Mouse (Mus musculus): ENCODE measurements at regions not wholly inside any gene's neighbourhood (a gene's known extent, or its start where the extent isn't known, plus 50 kb on each side); places are given as distances from the start of the nearest gene placed in this dataset.

DNA sequence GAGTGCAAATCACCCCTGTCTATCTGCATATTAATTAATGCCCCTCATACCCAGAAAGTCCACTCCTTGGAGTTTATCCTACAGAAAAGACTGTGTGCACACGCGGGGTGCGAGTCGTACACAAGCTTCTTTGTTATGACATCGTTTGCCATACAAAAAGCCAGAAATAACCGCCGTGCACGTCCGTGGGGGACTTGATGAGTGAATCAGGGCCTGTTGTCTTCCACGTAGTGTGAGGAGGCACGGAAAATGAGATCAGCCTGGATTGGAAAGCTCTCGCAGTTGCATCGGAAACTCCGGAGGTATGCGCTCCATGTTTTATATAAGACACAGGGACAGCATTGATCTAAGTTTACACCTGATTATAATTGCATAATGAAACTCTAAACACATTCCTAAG lies 120.3 kb downstream of the Etnk1 start:
- no peaks in the 10 kb centered on the region for H3K36me3 ChIP-seq

DNA sequence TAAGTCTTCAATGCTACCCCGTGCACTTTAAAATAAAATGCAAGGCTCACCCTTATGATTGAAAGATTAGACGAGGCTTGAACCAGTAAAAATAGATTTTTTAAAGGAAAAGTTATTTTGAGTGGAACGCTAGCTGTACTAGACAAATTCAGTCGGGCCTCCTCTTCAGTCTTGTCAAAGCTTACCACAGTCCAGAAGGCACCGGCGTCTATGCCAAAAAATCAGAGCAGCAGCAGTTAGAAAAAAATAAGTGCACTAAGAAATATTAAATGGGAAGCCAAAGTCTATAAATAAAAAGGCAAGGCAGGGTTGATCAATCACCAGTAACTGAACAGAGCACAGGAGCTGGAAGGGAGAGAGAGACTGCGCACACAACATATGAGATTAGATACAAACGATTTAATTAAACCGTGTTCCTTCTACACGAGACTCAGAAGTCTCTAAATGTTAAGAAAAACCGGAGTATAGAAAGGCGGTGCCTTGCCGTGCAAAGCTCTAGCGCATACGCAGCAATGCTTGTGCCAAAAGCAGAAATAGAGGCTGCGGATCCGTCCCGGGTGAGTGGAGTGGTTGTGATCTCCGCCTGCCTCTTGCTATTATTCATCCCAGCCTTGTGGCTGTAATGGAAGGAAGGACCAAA lies 121.6 kb downstream of the Etnk1 start:
- Histone ChIP-seq H3K9me3 (no peaks in the 10 kb centered on the region), H3K4me1 (no peaks in the 10 kb centered on the region), H3K4me3 (no peak overlapping the region), H3K27ac (no peak overlapping the region), H3K4me2 (no peak overlapping the region), H3K36me3 (no peaks in the 10 kb centered on the region), H3K27me3 (peaks cover 6% of the 10 kb centered on the region; the same call in 1 of the 2 replicates), H3K9ac (no peak overlapping the region)
- WGBS, result 78% methylated on average over 19 of the region's 19 CpGs
- ATAC-seq (ENCODE audit: insufficient number of reproducible peaks, insufficient read depth, low FRiP score, low TSS enrichment, low read depth), result no peak

More for the DNA sequence above, 120.3 kb downstream of the Etnk1 start:
- Histone ChIP-seq H3K4me3 (no peak overlapping the region), H3K4me2 (no peak overlapping the region), H3K27ac (no peak overlapping the region), H3K4me1 (no peaks in the 10 kb centered on the region), H3K9ac (no peak overlapping the region), H3K9me3 (no peaks in the 10 kb centered on the region), H3K27me3 (0 out of 2 replicates have a peak, but pooled peaks cover 6% of the 10 kb centered on the region)
- no peak for ATAC-seq (ENCODE audit: insufficient number of reproducible peaks, insufficient read depth, low FRiP score, low TSS enrichment, low read depth)
- 85% methylated on average over 15 of the region's 15 CpGs for WGBS

DNA sequence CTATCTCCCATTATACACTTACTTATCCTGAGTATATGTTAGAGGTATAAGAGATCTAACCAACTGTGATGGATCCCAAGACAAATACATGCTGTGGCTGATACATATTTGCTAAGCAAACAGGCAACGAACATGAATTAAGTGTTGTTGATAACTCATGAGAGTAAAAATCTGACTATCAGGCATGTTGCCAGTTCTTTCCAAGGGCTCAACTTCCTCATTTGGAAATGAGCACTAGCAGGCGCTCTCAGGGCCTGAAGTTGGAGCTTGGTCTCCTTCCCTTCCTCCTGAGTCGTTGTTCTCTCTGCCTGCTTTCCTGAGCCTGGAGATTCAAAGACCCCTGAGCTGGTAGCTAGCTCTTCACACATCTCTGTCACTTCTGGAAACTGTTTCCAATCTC lies 126.6 kb downstream of the Etnk1 start:
- Histone ChIP-seq H3K27ac (no peak overlapping the region), H3K9me3 (no peaks in the 10 kb centered on the region), H3K4me3 (no peak overlapping the region), H3K27me3 (peaks cover 26% of the 10 kb centered on the region), H3K36me3 (no peaks in the 10 kb centered on the region), H3K9ac (no peak overlapping the region), H3K4me1 (peaks cover 9% of the 10 kb centered on the region; the same call in 1 of the 2 replicates), H3K4me2 (no peak overlapping the region)
- ATAC-seq (ENCODE audit: insufficient number of reproducible peaks, insufficient read depth, low FRiP score, low TSS enrichment, low read depth), result no peak
- whole genome bisulfite sequencing, result 78% methylated on average over 3 of the region's 3 CpGs

DNA sequence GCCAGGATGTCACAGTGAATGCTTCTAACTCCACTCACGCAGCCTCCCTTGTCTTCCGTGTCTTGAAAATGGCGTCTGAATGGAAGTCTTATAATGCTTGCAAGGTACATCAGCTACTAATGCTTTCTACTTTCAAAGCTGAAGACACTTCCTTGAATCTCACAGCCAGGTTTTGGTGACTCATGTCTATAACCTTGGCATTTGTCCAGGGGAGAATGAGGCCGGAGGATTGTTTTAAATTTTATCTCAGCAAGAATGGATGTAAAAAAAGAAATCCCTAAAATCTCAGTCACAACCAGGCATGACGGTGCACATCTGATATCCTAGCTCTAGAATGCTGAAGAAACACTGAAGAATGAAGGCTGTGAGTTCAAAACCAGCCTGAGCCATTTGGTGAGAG lies 131.4 kb downstream of the Etnk1 start:
- ATAC-seq (ENCODE audit: insufficient number of reproducible peaks, insufficient read depth, low FRiP score, low TSS enrichment, low read depth), result no peak
- H3K27me3 ChIP-seq, result peaks cover 35% of the 10 kb centered on the region
- no peak overlapping the region for H3K4me3 ChIP-seq
- no peak overlapping the region for H3K27ac ChIP-seq
- H3K4me1 ChIP-seq, result peaks cover 9% of the 10 kb centered on the region; the same call in 1 of the 2 replicates
- H3K36me3 ChIP-seq, result no peaks in the 10 kb centered on the region
- no peak overlapping the region for H3K4me2 ChIP-seq
- no peaks in the 10 kb centered on the region for H3K9me3 ChIP-seq
- no peak overlapping the region for H3K9ac ChIP-seq
- WGBS, result 60% methylated on average over 5 of the region's 5 CpGs

DNA sequence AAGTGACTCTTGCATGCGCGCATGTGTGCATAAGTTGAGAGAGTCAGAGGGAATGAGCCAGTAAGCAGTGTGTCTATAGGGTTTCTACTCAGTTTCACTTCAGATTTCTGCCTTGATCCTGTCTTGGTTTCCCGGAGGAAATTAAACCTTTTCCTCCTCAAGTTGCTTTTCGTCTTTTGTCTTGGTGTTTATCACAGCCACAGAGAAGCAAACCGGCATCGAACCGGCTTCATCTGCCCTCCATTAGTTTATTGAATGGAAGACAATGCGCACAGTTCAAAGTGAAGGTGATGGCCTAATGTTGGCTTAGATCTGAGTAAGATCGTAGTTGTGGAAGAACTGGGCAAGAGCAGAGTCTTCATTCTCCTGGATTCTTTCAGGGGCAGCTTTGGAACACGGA lies 134.4 kb downstream of the Etnk1 start:
- no peak for ATAC-seq (ENCODE audit: insufficient number of reproducible peaks, insufficient read depth, low FRiP score, low TSS enrichment, low read depth)
- Histone ChIP-seq H3K36me3 (no peaks in the 10 kb centered on the region), H3K4me3 (no peak overlapping the region), H3K27ac (no peak overlapping the region), H3K9me3 (no peaks in the 10 kb centered on the region), H3K9ac (no peak overlapping the region), H3K27me3 (peaks cover 24% of the 10 kb centered on the region), H3K4me1 (peaks cover 9% of the 10 kb centered on the region; the same call in 1 of the 2 replicates), H3K4me2 (no peak overlapping the region)
- WGBS, result 94% methylated on average over 10 of the region's 10 CpGs

DNA sequence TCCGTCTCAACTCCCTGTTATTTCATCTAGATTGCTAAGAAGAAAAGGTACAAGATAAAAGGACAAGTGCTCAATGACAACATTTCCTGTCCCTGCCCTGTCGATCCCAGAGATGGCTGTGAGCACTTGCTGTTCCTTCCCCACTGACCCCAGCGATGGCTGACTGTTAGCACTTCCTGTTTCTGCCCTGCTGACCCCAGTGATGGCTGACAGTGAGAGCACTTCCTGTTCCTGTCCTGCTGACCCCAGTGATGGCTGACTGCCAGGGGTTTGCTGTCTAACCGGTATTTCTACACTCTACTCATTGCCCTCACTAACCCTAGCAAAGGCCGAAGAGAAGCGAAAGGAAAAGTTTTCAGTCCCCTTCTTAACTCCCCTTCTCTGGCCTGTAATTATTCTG lies 140.3 kb downstream of the Etnk1 start:
- Histone ChIP-seq H3K9me3 (no peaks in the 10 kb centered on the region), H3K4me2 (no peak overlapping the region), H3K9ac (no peak overlapping the region), H3K4me1 (no peaks in the 10 kb centered on the region), H3K27ac (no peak overlapping the region), H3K4me3 (no peak overlapping the region), H3K27me3 (peaks cover 5% of the 10 kb centered on the region; the same call in 1 of the 2 replicates), H3K36me3 (no peaks in the 10 kb centered on the region)
- 62% methylated on average over 6 of the region's 6 CpGs for WGBS
- no peak for ATAC-seq (ENCODE audit: insufficient number of reproducible peaks, insufficient read depth, low FRiP score, low TSS enrichment, low read depth)

DNA sequence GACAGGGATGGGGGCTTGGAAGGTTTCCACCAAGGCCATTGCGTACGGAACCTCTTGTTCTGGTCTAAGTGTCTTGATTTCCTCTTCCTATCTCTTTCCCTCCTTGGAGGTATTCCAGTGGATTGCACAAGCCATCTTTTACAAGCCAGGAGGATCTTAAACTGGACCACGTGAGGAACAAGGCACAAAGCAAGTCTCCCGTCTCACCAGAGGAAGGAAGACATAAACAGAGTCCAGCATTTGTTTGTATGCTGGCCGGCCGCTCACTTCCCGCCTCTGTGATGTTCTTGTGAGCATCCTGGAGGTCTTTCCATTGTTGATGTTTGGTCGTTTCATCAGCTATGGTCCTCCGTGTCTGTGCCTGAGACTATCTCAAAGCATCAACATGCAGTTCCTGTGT lies 148.8 kb downstream of the Etnk1 start:
- no peak overlapping the region for H3K4me2 ChIP-seq
- 82% methylated on average over 9 of the region's 9 CpGs for WGBS
- H3K36me3 ChIP-seq, result no peaks in the 10 kb centered on the region
- no peaks in the 10 kb centered on the region for H3K27me3 ChIP-seq
- no peaks in the 10 kb centered on the region for H3K9me3 ChIP-seq
- H3K9ac ChIP-seq, result no peak overlapping the region
- no peak overlapping the region for H3K4me3 ChIP-seq
- H3K4me1 ChIP-seq, result no peaks in the 10 kb centered on the region
- no peak overlapping the region for H3K27ac ChIP-seq
- ATAC-seq (ENCODE audit: insufficient number of reproducible peaks, insufficient read depth, low FRiP score, low TSS enrichment, low read depth), result no peak

DNA sequence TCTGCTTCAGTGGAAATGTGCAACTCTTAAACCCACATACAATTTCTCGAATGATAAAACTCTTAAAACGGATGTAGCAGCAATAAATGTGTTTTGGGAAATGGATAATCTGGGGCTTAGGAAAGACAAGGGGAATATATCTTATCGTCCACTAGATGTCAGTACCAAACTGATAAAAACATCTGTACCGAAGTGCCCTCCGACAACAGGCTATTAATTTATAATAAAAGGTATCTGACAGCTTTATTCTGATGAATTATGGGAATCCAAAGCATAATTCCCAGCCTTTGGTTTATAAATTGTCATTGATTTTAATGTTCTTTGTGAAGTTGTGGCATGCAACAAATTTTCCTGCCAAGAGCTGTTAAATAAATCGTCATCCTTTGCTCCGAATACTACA lies 153.4 kb downstream of the Etnk1 start:
- Histone ChIP-seq H3K27me3 (peaks cover 24% of the 10 kb centered on the region), H3K27ac (no peak overlapping the region), H3K4me1 (peaks cover 6% of the 10 kb centered on the region), H3K4me3 (no peak overlapping the region), H3K9me3 (no peaks in the 10 kb centered on the region), H3K36me3 (no peaks in the 10 kb centered on the region), H3K4me2 (no peak overlapping the region), H3K9ac (no peak overlapping the region)
- 43% methylated on average over 7 of the region's 7 CpGs for WGBS
- no peak for ATAC-seq (ENCODE audit: insufficient number of reproducible peaks, insufficient read depth, low FRiP score, low TSS enrichment, low read depth)

DNA sequence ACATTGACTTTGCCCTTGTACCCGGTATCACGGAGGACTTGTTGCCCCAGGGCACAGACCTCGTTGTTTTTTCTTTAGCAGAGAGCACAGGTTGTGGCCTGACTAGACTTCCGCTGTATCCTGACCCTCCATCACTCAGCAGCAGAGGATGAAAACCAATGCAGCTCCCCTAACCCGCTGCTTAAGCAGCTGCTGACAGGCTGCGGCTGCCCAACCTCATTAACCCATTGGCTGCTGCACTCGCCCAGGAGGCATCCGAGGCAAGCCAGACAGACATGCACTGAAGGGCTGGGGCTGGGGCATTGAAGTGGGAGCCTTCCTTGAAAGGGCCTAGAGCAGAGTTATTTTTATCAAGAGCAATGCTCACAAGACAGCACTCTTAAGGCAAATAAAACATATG lies 157.6 kb downstream of the Etnk1 start:
- no peak overlapping the region for H3K9ac ChIP-seq
- no peak overlapping the region for H3K4me3 ChIP-seq
- H3K9me3 ChIP-seq, result no peaks in the 10 kb centered on the region
- no peak for ATAC-seq (ENCODE audit: insufficient number of reproducible peaks, insufficient read depth, low FRiP score, low TSS enrichment, low read depth)
- H3K4me2 ChIP-seq, result no peak overlapping the region
- WGBS, result 5% methylated on average over 8 of the region's 8 CpGs
- peaks cover 6% of the 10 kb centered on the region for H3K4me1 ChIP-seq
- no peak overlapping the region for H3K27ac ChIP-seq
- no peaks in the 10 kb centered on the region for H3K36me3 ChIP-seq
- H3K27me3 ChIP-seq, result peaks cover 31% of the 10 kb centered on the region

DNA sequence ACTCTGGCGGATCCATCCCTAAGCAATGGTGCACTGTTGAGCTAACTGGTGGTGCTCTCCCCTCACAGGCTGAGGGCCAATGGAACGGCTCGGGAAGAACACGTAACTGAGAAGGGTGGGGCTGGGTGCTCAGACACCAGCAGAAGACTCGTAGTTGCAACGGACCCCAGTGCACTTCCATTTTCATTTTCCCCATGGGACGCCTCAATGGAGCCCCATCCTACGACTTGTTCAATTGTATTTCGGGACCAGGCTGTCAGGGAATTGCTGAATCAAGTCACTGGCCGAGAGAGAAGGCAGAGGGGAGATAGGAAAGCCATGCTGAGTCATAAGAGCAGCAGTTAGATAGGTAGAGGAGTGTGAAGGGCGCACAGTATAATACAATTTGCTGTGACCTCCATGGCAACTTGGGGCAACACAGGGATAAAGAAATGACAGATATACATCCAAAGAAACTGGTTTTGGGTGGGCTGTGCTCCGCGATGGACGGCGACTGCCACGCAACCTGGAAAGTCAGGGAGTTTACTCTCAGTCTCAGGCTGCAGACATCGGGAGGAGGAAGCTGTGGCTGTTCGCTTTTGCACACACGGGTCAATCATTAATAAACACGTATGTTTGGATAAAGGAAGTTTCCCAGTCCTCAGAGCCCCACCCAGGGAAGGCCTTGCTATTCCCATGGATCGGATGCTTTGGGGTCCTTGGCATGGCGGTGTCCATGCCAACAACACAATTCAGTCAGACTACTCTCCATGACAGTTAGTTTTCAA lies 160.1 kb downstream of the Etnk1 start:
- Histone ChIP-seq H3K9me3 (no peaks in the 10 kb centered on the region), H3K9ac (no peak overlapping the region), H3K36me3 (no peaks in the 10 kb centered on the region), H3K4me2 (peak overlapping the region; percentile 9; the same call in 1 of the 2 replicates), H3K27me3 (peaks cover 24% of the 10 kb centered on the region), H3K27ac (no peak overlapping the region), H3K4me3 (no peak overlapping the region), H3K4me1 (peaks cover 6% of the 10 kb centered on the region)
- WGBS, result 82% methylated on average over 22 of the region's 22 CpGs
- ATAC-seq (ENCODE audit: insufficient number of reproducible peaks, insufficient read depth, low FRiP score, low TSS enrichment, low read depth), result no peak

DNA sequence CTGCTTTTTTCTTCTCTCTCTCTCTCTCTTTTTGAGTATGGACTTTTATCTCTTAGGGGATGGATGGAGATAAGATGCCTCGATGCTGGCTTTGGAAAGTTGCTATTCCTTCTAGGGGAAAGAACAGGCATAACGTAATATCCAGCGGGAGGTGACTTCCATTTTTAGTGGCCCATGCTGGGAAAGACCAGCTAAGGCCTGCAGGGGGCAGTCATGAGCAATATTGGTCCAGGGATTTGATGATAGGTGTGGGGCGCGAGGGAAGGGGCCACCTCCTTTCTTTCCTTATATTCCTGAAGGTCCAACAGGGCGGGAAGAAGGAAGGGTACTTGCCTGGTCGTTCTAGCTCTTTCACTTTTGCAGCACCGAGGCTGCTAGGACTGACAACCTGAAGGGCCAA lies 160.8 kb downstream of the Etnk1 start:
- no peak overlapping the region for H3K27ac ChIP-seq
- ATAC-seq (ENCODE audit: insufficient number of reproducible peaks, insufficient read depth, low FRiP score, low TSS enrichment, low read depth), result no peak
- WGBS, result 83% methylated on average over 8 of the region's 8 CpGs

DNA sequence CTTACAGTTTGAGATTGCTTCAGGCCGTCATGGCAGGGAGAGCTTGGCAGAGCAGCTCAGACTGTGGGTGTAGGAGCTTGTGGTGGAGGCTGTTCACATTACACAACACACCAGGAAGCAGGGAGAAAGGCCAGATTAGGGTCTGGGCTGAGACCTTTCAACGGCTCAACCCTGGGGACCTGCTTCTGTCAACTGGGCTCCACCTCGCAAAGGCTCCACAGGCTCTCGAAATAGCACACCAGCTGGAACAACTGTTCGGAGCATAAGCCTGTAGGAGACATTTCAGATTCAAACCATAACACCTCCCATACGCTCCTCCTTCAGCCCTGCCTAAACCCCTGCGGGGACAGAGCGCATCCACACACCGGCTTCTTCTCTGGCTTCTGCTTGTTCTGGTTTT lies 161.2 kb downstream of the Etnk1 start:
- no peaks in the 10 kb centered on the region for H3K9me3 ChIP-seq
- no peak overlapping the region for H3K27ac ChIP-seq
- H3K4me3 ChIP-seq, result no peak overlapping the region
- H3K4me2 ChIP-seq, result no peak overlapping the region
- H3K27me3 ChIP-seq, result peaks cover 13% of the 10 kb centered on the region
- no peak for ATAC-seq (ENCODE audit: insufficient number of reproducible peaks, insufficient read depth, low FRiP score, low TSS enrichment, low read depth)
- H3K36me3 ChIP-seq, result no peaks in the 10 kb centered on the region
- H3K4me1 ChIP-seq, result peaks cover 6% of the 10 kb centered on the region
- WGBS, result 78% methylated on average over 9 of the region's 9 CpGs
- H3K9ac ChIP-seq, result no peak overlapping the region

More for the DNA sequence above, 160.8 kb downstream of the Etnk1 start:
- Histone ChIP-seq H3K4me1 (peaks cover 6% of the 10 kb centered on the region), H3K36me3 (no peaks in the 10 kb centered on the region), H3K9me3 (no peaks in the 10 kb centered on the region), H3K4me2 (no peak overlapping the region), H3K27me3 (peaks cover 18% of the 10 kb centered on the region), H3K4me3 (no peak overlapping the region), H3K9ac (no peak overlapping the region)
